In genomic region chr12:86802005-86802671, GRCm38 (mm10) we compare ENCODE assay signal across 8 mouse cellular contexts.
A peak's percentile ranks its signal among the peaks of the same experiment; 100 is the strongest.
DNase-seq lines count a peak whose midpoint lies in the region; ATAC-seq and TF ChIP-seq lines count a peak whose summit lies in the region.

No protein-coding gene starts in this region.

- H3K4me1 ChIP-seq in liver, adult 2 months (ENCODE audit: control insufficient read depth, insufficient read depth, low read length) = peaks cover 29% of the 10 kb centered on the region
- H3K4me1 ChIP-seq in neural tube, embryonic 12.5 days = peaks cover 76% of the 10 kb centered on the region

- peak overlapping the region; percentile 41 for H3K4me2 ChIP-seq in neural tube, embryonic 12.5 days (replicated peaks)

- peak overlapping the region; percentile 39 for H3K4me3 ChIP-seq in liver, adult 2 months (ENCODE audit: insufficient read depth, low read depth, low read length)
- H3K4me3 ChIP-seq in neural tube, embryonic 12.5 days = 0 out of 2 replicates have a peak overlapping the region, but pooled peaks have one; percentile 3

- TF ChIP-seq CTCF in liver, adult 2 months (IDR thresholded peaks at IDR 0.05; ENCODE audit: low read depth, low read length) = no peak

- no peaks in the 10 kb centered on the region for H3K36me3 ChIP-seq in liver, adult 2 months (ENCODE audit: control insufficient read depth, insufficient read depth, low read length)
- H3K36me3 ChIP-seq in neural tube, embryonic 12.5 days = no peaks in the 10 kb centered on the region

- H3K9ac ChIP-seq in liver, adult 2 months (ENCODE audit: low read depth, low read length) = peak overlapping the region; percentile 66
- peak overlapping the region; percentile 5 for H3K9ac ChIP-seq in neural tube, embryonic 12.5 days

- intact Hi-C loops in gastrocnemius, postnatal 14 days (cut with DNase I; ENCODE audit: low total_unique reads) = no loop called here

- no peaks in the 10 kb centered on the region for H3K79me2 ChIP-seq in liver, adult 2 months (ENCODE audit: control insufficient read depth, insufficient read depth, low read length)

- WGBS in liver, adult 2 months = 9% methylated on average over 17 of the region's 17 CpGs
- 3% methylated on average over 17 of the region's 17 CpGs for WGBS in neural tube, embryonic 12.5 days

- TF ChIP-seq POLR2A in liver, adult 2 months (IDR thresholded peaks at IDR 0.05; ENCODE audit: extremely low read depth, insufficient read depth, low read length) = 0 out of 2 replicates have a peak, but pooled peaks have one; percentile 21

- H3K9me3 ChIP-seq in neural tube, embryonic 12.5 days = no peaks in the 10 kb centered on the region

- DNase-seq in thymus, postnatal 0 days (ENCODE audit: low spot score) = peak; percentile 72
- no peak for DNase-seq in thymus, postnatal 25 days
- DNase-seq in cerebellum, postnatal 10 days = peak; percentile 57 to 58
- peak; percentile 75 for DNase-seq in gastrocnemius, postnatal 14 days
- DNase-seq in liver, adult 2 months (ENCODE audit: extremely low read depth, low read depth, low spot score) = peak; percentile 92

- no peaks in the 10 kb centered on the region for H3K27me3 ChIP-seq in liver, adult 2 months (ENCODE audit: control insufficient read depth, insufficient read depth, low read length)
- no peaks in the 10 kb centered on the region for H3K27me3 ChIP-seq in neural tube, embryonic 12.5 days (replicated peaks)

- peak overlapping the region; percentile 91 for H3K27ac ChIP-seq in liver, adult 2 months (replicated peaks; ENCODE audit: insufficient read depth, low read depth, low read length)
- peak overlapping the region; percentile 97 for H3K27ac ChIP-seq in neural tube, embryonic 12.5 days

- ATAC-seq in inflammation-experienced regulatory T-cells, adult 6 months = peak; percentile 49
- peak; percentile 27; the same call in 1 of the 2 replicates for ATAC-seq in neural tube, embryonic 12.5 days (ENCODE audit: low FRiP score, low read depth)
- ATAC-seq in erythroblast, adult 5-6 weeks (replicated peaks; ENCODE audit: low FRiP score, poor library complexity, severe bottlenecking) = no peak
